Mouse (Mus musculus) testis, adult 2 months (tissue): ENCODE measurements around the gene Ddx23.

Source experiments
- CTCF ChIP-seq: fragments of 200-500 bp; IDR thresholded peaks from 2 replicates; pipeline ENCODE4 v1.5.1; 2012; ENCODE audit warnings: low read depth, mild to moderate bottlenecking, inconsistent platforms, low read length, moderate library complexity; ENCODE audit not compliant: control insufficient read depth, insufficient read depth, insufficient replicate concordance
- POLR2A ChIP-seq: fragments of 200-500 bp; IDR thresholded peaks from 2 replicates; pipeline ENCODE4 v1.6.1; 2012; ENCODE audit warnings: low read depth, mild to moderate bottlenecking, inconsistent platforms, low read length, moderate library complexity; ENCODE audit not compliant: control insufficient read depth

- no peak for TF ChIP-seq CTCF
- no peak for TF ChIP-seq POLR2A
Measured at GRCm38 (mm10) chr15:98608058-98608783, 54.5 kb downstream of the Ddx23 start.
